Mouse (Mus musculus) spleen, postnatal 4 days (tissue): ENCODE data around the gene 4930558K02Rik.

ENCODE experiments used
- DNase-seq, 2 experiments: peaks; one replicate each; pipeline ENCODE4 v3.0.0; 2022; ENCODE audit warnings: low spot score in 2 of 2

The 4930558K02Rik gene

DNA sequence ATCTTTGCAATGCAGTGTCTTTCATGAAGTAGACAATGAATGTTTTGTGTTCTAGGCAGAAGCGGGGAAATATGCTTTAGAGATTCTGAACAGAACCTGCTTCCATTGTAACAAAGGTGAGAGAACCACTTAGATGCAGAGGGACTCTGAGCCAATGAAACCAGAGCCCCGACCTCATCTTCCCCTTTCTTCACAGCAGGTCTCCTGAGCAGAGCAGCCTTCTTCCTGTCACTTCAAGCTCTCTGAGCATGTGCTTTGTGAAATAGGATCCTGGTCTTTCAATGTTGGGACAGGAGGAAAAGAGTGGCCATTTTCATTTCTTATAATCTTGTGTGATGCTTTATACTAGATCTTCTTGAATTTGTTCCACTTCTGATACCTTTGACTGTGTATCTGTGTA, 79.3 kb downstream of the 4930558K02Rik start:
- no peak for DNase-seq

GRCm38 (mm10) chr1:161897235-161897634, 82.2 kb downstream of the 4930558K02Rik start:
- DNase-seq = no peak

DNA sequence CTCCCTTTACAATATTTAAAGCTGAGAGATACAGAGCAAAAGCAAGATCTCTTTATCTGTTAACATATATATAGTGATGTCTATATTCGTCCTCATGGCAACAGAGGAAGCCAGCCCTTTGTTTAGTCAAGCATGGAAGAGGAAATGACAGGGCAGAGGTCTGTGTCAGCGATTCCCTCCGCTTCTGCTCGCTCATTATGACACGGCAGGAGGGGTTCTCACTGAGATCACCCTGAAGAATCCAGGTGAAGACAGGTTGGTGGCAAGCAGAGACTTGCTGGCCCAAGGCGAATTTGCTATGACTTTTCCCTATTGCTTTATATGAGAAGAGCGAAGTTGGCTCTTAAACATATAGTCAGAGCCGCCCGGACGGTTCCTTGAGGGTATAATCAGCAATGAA, 83.3 kb downstream of the 4930558K02Rik start:
- peak in 1 of 2 experiments; percentile 68 for DNase-seq

DNA sequence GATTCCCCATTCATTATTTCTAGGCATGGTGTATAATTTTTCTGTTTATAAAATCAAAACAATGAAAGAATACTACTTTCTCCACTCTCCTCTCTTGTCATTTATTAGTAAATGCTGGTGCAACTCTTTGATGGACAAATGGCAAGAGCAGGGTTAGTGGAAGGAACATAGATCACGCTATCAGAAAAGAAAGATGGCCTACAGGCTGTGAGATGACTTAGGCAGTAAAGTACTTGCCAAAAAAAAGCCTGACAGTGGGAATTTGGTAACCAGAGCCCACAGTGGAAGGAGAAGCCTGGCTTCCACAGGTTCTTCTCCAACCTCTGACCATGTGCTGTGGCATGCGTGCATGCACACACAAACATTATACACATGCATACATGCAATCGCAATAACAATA, 84.4 kb downstream of the 4930558K02Rik start:
- no peak for DNase-seq

- peak; percentile 64 to 69 for DNase-seq
Measured at GRCm38 (mm10) chr1:161894553-161894952, 84.9 kb downstream of the 4930558K02Rik start.

- DNase-seq = no peak
Measured at GRCm38 (mm10) chr1:161894126-161894525, 85.3 kb downstream of the 4930558K02Rik start.
